Mouse (Mus musculus) bone marrow macrophage, adult 2 months (primary cell): Measurements from ENCODE around the gene Cst13.

ENCODE experiments used
- CTCF ChIP-seq: IDR thresholded peaks from 2 replicates; pipeline ENCODE4 v1.5.1; 2012; ENCODE audit warnings: low read depth, mild to moderate bottlenecking, low read length, moderate library complexity
- POLR2A ChIP-seq: IDR thresholded peaks from 2 replicates; pipeline ENCODE4 v1.6.1; 2012; ENCODE audit warnings: mild to moderate bottlenecking, low read depth, low read length, borderline replicate concordance

- no peak for TF ChIP-seq POLR2A
- TF ChIP-seq CTCF = no peak
Measured at GRCm38 (mm10) chr2:148870526-148870925, 50.6 kb downstream of the Cst13 start.
